Mouse (Mus musculus): ENCODE measurements around the gene Ralgps2. TPM values are rescaled to one million over a fixed set of nuclear protein-coding genes. Genes with fewer than 3 reads are reported as not detected.

Gene Ralgps2
- polyA plus RNA-seq, 1 experiment from 2014 or later = 133 TPM

- no peaks in the 10 kb centered on the region for H3K9me3 ChIP-seq (replicated peaks)
- no peaks in the 10 kb centered on the region for H3K4me1 ChIP-seq
- WGBS = 90% methylated on average over 7 of the region's 7 CpGs
- no peak overlapping the region for H3K4me2 ChIP-seq
- no peaks in the 10 kb centered on the region for H3K36me3 ChIP-seq (ENCODE audit: poor library complexity, severe bottlenecking)
- no peak for ATAC-seq
- H3K9ac ChIP-seq = no peak overlapping the region
- no peak overlapping the region for H3K4me3 ChIP-seq
- no peaks in the 10 kb centered on the region for H3K27me3 ChIP-seq
- no peak overlapping the region for H3K27ac ChIP-seq
Observed at GRCm38 (mm10) chr1:156971206-156971811, 31.9 kb upstream of the Ralgps2 start.

- ATAC-seq = no peak
- H3K4me1 ChIP-seq = no peaks in the 10 kb centered on the region
- no peaks in the 10 kb centered on the region for H3K36me3 ChIP-seq (ENCODE audit: poor library complexity, severe bottlenecking)
- WGBS = 73% methylated on average over 6 of the region's 6 CpGs
- H3K4me3 ChIP-seq = no peak overlapping the region
- H3K27me3 ChIP-seq = no peaks in the 10 kb centered on the region
- no peak overlapping the region for H3K27ac ChIP-seq
- H3K9ac ChIP-seq = no peak overlapping the region
- H3K9me3 ChIP-seq (replicated peaks) = no peaks in the 10 kb centered on the region
- H3K4me2 ChIP-seq = no peak overlapping the region
Observed at GRCm38 (mm10) chr1:156970641-156971040, 31.2 kb upstream of the Ralgps2 start.

DNA sequence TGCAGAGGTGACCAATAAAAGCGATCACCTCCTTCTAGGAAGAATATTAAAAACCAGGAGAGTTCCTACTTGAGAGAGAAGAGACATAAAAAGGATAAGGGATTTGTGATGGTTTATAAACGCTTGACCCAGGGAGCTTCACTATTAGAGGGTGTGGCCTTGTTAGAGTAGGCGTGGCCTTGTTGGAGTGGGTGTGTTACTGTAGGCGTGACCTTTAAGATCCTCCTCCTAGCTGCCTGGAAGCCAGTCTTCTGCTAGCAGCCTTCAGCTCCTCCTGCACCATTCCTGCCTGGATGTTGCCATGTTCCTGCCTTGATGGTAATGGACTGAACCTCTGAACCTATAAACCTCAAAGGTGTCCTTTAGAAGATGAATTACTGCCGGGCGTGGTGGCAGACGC, 28.7 kb upstream of the Ralgps2 start:
- no peaks in the 10 kb centered on the region for H3K9me3 ChIP-seq (replicated peaks)
- no peaks in the 10 kb centered on the region for H3K27me3 ChIP-seq
- WGBS = 77% methylated on average over 7 of the region's 7 CpGs
- peaks cover 9% of the 10 kb centered on the region for H3K4me1 ChIP-seq
- H3K4me3 ChIP-seq = no peak overlapping the region
- no peak overlapping the region for H3K4me2 ChIP-seq
- no peak overlapping the region for H3K27ac ChIP-seq
- no peaks in the 10 kb centered on the region for H3K36me3 ChIP-seq (ENCODE audit: poor library complexity, severe bottlenecking)
- no peak overlapping the region for H3K9ac ChIP-seq
- no peak for ATAC-seq

DNA sequence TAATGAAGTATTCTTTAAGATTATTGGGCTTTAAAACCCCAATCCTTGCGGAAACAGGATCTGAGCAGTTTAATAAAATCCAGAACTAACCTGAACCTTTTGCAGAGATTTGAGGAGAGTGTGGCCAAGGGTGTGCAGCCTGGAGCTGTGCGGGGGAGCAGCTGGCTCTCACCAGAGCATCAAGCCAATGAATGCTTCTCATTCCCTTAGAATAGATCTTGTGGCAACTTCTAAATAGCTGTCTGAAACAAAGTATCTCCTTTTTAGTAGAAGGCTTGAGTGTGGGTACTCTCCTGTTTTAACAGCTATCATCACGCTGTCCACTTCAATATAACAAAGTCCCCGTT, 25.1 kb upstream of the Ralgps2 start:
- no peaks in the 10 kb centered on the region for H3K27me3 ChIP-seq
- H3K4me3 ChIP-seq = no peak overlapping the region
- H3K27ac ChIP-seq = peak overlapping the region; percentile 61
- no peaks in the 10 kb centered on the region for H3K9me3 ChIP-seq (replicated peaks)
- ATAC-seq = no peak
- WGBS = 80% methylated on average over 4 of the region's 4 CpGs
- H3K36me3 ChIP-seq (ENCODE audit: poor library complexity, severe bottlenecking) = no peaks in the 10 kb centered on the region
- H3K9ac ChIP-seq = no peak overlapping the region
- peaks cover 15% of the 10 kb centered on the region for H3K4me1 ChIP-seq
- H3K4me2 ChIP-seq = no peak overlapping the region

DNA sequence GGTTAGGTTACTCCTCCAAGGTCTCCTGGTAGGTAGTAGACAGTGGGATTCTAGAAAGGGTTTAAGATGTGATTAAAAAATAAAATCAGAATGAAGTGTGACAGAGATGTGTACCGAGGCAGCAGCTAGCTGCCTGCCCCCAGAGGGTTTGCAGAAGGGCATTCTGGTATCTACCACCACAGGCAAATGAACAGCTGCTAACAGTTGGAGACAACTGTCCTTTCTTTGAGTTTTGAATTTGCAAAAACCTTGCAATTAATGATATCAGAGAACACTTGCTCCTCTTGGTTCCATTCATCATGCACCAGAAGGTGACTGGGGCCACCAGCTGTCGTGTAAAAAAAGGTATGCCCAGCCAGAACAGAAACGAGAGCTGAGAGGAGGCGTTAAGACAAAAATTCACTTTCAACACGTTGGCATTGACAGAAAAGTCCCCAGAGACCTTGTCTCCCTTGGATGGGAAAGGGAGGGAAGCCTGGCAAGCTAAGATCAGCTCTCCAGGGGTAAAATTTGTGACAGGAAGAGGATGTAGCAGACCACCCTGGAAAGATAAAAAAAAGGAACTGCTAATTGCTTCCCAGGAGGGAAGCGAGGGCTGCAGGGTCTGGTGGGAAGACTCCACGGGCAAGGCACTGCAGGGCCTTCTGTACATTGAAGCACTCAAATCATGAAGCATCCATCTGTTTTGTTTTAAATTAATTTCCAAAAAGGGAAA, 24.6 kb upstream of the Ralgps2 start:
- no peak overlapping the region for H3K4me3 ChIP-seq
- peak; percentile 27; the same call in 1 of the 2 replicates for ATAC-seq
- H3K9ac ChIP-seq = no peak overlapping the region
- H3K4me1 ChIP-seq = peaks cover 15% of the 10 kb centered on the region
- H3K27me3 ChIP-seq = no peaks in the 10 kb centered on the region
- H3K27ac ChIP-seq = peak overlapping the region; percentile 61
- no peaks in the 10 kb centered on the region for H3K9me3 ChIP-seq (replicated peaks)
- 39% methylated on average over 7 of the region's 7 CpGs for WGBS
- H3K4me2 ChIP-seq = no peak overlapping the region
- no peaks in the 10 kb centered on the region for H3K36me3 ChIP-seq (ENCODE audit: poor library complexity, severe bottlenecking)

GRCm38 (mm10) chr1:156961481-156962265, 22.2 kb upstream of the Ralgps2 start:
- H3K36me3 ChIP-seq (ENCODE audit: poor library complexity, severe bottlenecking) = no peaks in the 10 kb centered on the region
- no peak overlapping the region; the same call in 1 of the 2 replicates for H3K27ac ChIP-seq
- H3K9me3 ChIP-seq (replicated peaks) = no peaks in the 10 kb centered on the region
- ATAC-seq = no peak
- H3K9ac ChIP-seq = no peak overlapping the region
- no peak overlapping the region for H3K4me3 ChIP-seq
- H3K27me3 ChIP-seq = no peaks in the 10 kb centered on the region
- 44% methylated on average over 8 of the region's 8 CpGs for WGBS
- no peak overlapping the region for H3K4me2 ChIP-seq
- peaks cover 15% of the 10 kb centered on the region for H3K4me1 ChIP-seq

DNA sequence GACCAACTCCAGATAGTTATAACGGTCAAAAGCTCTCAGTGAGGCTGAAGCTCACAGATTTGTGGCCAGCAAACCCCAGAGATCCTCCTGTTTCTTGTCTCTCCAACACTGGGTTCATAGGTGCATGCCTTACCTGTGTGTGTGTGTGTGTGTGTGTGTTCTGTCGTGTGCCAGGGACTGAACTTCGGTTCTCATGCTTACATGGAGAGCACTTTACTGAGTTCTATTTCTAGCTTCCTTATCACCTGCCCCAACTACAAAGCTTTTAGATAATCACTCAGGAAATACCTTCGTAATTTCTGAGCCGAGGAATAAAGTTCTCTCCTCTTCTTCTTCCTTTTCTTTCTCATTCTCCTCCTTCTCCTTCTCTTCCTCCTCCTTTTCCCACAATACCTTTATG, 19.6 kb upstream of the Ralgps2 start:
- WGBS = 92% methylated on average over 5 of the region's 5 CpGs
- no peak overlapping the region for H3K9ac ChIP-seq
- H3K4me2 ChIP-seq = no peak overlapping the region
- H3K27me3 ChIP-seq = no peaks in the 10 kb centered on the region
- no peak overlapping the region for H3K27ac ChIP-seq
- no peak for ATAC-seq
- H3K4me3 ChIP-seq = no peak overlapping the region
- H3K36me3 ChIP-seq (ENCODE audit: poor library complexity, severe bottlenecking) = no peaks in the 10 kb centered on the region
- H3K9me3 ChIP-seq (replicated peaks) = no peaks in the 10 kb centered on the region
- H3K4me1 ChIP-seq = peaks cover 11% of the 10 kb centered on the region

DNA sequence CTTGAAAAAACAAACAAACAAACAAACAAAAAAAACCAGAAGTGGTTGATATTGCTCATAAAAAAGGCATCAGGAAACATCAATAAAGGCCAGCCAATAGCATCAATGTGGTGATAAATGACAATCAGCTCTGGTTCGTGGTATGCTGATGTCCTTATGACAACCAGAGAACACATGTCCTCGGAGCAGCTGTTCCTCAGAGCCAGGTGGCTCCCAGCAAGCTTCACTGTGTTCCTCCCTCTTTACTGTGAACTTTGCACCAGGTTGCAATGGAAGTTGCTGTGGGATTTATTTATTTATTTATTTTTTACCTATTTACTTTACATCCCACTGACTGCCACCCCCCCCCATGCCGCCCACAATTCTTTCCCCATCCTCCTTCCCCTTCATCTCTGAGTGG, 17.9 kb upstream of the Ralgps2 start:
- no peak overlapping the region for H3K4me3 ChIP-seq
- H3K4me1 ChIP-seq = peaks cover 6% of the 10 kb centered on the region
- no peaks in the 10 kb centered on the region for H3K9me3 ChIP-seq (replicated peaks)
- no peaks in the 10 kb centered on the region for H3K36me3 ChIP-seq (ENCODE audit: poor library complexity, severe bottlenecking)
- ATAC-seq = no peak
- no peak overlapping the region for H3K4me2 ChIP-seq
- no peak overlapping the region for H3K9ac ChIP-seq
- H3K27me3 ChIP-seq = no peaks in the 10 kb centered on the region
- H3K27ac ChIP-seq = no peak overlapping the region
- WGBS = 89% methylated on average over 3 of the region's 3 CpGs

- H3K4me1 ChIP-seq = no peaks in the 10 kb centered on the region
- no peak overlapping the region for H3K4me3 ChIP-seq
- no peak overlapping the region for H3K27ac ChIP-seq
- H3K4me2 ChIP-seq = no peak overlapping the region
- H3K36me3 ChIP-seq (ENCODE audit: poor library complexity, severe bottlenecking) = no peaks in the 10 kb centered on the region
- no peaks in the 10 kb centered on the region for H3K27me3 ChIP-seq
- no peak for ATAC-seq
- H3K9me3 ChIP-seq (replicated peaks) = no peaks in the 10 kb centered on the region
- no peak overlapping the region for H3K9ac ChIP-seq
- 70% methylated on average over 17 of the region's 17 CpGs for WGBS
Observed at GRCm38 (mm10) chr1:156955926-156956760, 16.7 kb upstream of the Ralgps2 start.

- H3K4me1 ChIP-seq = no peaks in the 10 kb centered on the region
- no peak overlapping the region for H3K27ac ChIP-seq
- 97% methylated on average over 12 of the region's 12 CpGs for WGBS
- H3K9me3 ChIP-seq (replicated peaks) = no peaks in the 10 kb centered on the region
- no peak overlapping the region for H3K4me3 ChIP-seq
- no peaks in the 10 kb centered on the region for H3K36me3 ChIP-seq (ENCODE audit: poor library complexity, severe bottlenecking)
- no peak overlapping the region for H3K9ac ChIP-seq
- ATAC-seq = no peak
- no peaks in the 10 kb centered on the region for H3K27me3 ChIP-seq
- no peak overlapping the region for H3K4me2 ChIP-seq
Observed at GRCm38 (mm10) chr1:156954216-156954615, 14.8 kb upstream of the Ralgps2 start.

- Histone ChIP-seq H3K27ac (no peak overlapping the region), H3K4me3 (no peak overlapping the region), H3K9ac (no peak overlapping the region), H3K9me3 (replicated peaks) (no peaks in the 10 kb centered on the region), H3K27me3 (no peaks in the 10 kb centered on the region), H3K4me1 (no peaks in the 10 kb centered on the region), H3K36me3 (ENCODE audit: poor library complexity, severe bottlenecking) (no peaks in the 10 kb centered on the region), H3K4me2 (no peak overlapping the region)
- 62% methylated on average over 5 of the region's 5 CpGs for WGBS
- ATAC-seq = no peak
Observed at GRCm38 (mm10) chr1:156950354-156950753, 10.9 kb upstream of the Ralgps2 start.

DNA sequence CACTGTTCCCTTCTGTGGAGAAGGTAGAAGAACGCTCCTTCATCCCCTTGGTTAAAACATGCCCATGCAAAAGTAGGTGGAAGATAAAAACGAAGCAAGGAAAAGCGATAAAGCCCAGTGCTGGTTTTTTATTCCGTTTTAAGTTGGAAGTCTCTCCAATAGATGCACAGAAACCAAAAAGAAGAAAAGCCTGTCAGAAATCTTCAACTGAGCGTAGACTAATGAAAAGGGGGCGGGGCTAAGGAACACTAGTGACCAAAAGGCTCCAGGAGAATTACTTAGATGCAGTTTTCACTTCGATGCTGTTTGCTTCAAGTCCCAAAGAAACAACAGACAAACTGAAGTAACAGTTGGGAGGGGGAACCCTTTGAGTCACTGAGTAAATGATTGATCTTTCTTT, 1.2 kb upstream of the Ralgps2 start:
- Histone ChIP-seq H3K27me3 (peaks cover 3% of the 10 kb centered on the region; the same call in 1 of the 2 replicates), H3K36me3 (ENCODE audit: poor library complexity, severe bottlenecking) (no peaks in the 10 kb centered on the region), H3K4me1 (peaks cover 20% of the 10 kb centered on the region), H3K4me3 (peak overlapping the region; percentile 93), H3K27ac (no peak overlapping the region), H3K4me2 (peak overlapping the region; percentile 80), H3K9ac (0 out of 2 replicates have a peak overlapping the region, but pooled peaks have one; percentile 96), H3K9me3 (replicated peaks) (no peaks in the 10 kb centered on the region)
- WGBS = 42% methylated on average over 7 of the region's 7 CpGs
- no peak for ATAC-seq
